Mouse (Mus musculus) liver, postnatal 0 days (tissue): ENCODE data around the gene Mrps21. TPM values are rescaled to one million over a fixed set of nuclear protein-coding genes. Genes with fewer than 3 reads are reported as not detected.
"Not testable (repeated sequence)": the region's sequence is repeated elsewhere in the genome, so short reads cannot be mapped to it uniquely, and the experiment has no call there.

Experiments
- ATAC-seq: fragments of 200-750 bp; cut with Nextera tagmentation; 2 replicates; pipeline ENCODE4 v1.8.0; 2017; ENCODE audit warnings: mild to moderate bottlenecking, moderate library complexity
- DNase-seq: peaks from one replicate; pipeline ENCODE4 v3.0.0-alpha.2; 2016
- H3K27ac ChIP-seq: fragments of 300-500 bp; sonication (generic); 2 replicates; pipeline ENCODE4 v1.5.1; 2014; ENCODE audit warnings: antibody characterized with exemption, moderate library complexity, mild to moderate bottlenecking, low read depth
- H3K27me3 ChIP-seq: fragments of 300-500 bp; sonication (generic); 2 replicates; pipeline ENCODE4 v1.6.1; 2014; ENCODE audit warnings: low read length, control low read depth, mixed read lengths; ENCODE audit not compliant: insufficient read depth
- H3K36me3 ChIP-seq: fragments of 300-500 bp; sonication (generic); replicated peaks from 2 replicates; pipeline ENCODE4 v1.6.1; 2014; ENCODE audit warnings: mild to moderate bottlenecking, control low read depth, low read length, moderate library complexity, mixed read lengths; ENCODE audit not compliant: insufficient read depth
- H3K4me1 ChIP-seq: fragments of 300-500 bp; sonication (generic); 2 replicates; pipeline ENCODE4 v1.6.1; 2014; ENCODE audit warnings: antibody characterized with exemption, mild to moderate bottlenecking, control low read depth; ENCODE audit not compliant: insufficient read depth
- H3K4me2 ChIP-seq: fragments of 300-500 bp; sonication (generic); 2 replicates; pipeline ENCODE4 v1.6.1; 2014; ENCODE audit warnings: low read depth, mild to moderate bottlenecking, low read length, moderate library complexity, mixed read lengths
- H3K4me3 ChIP-seq: fragments of 300-500 bp; sonication (generic); 2 replicates; pipeline ENCODE4 v1.5.1; 2014; ENCODE audit warnings: low read depth, low read length
- H3K9ac ChIP-seq: fragments of 300-500 bp; sonication (generic); replicated peaks from 2 replicates; pipeline ENCODE4 v1.6.1; 2014; ENCODE audit warnings: mild to moderate bottlenecking, moderate library complexity
- H3K9me3 ChIP-seq: fragments of 300-500 bp; sonication (generic); 2 replicates; pipeline ENCODE4 v1.6.1; 2016; ENCODE audit warnings: mild to moderate bottlenecking, control low read depth, low read length, mixed read lengths
- CTCF ChIP-seq: sonication (generic); IDR thresholded peaks from 2 replicates; pipeline ENCODE4 v1.5.1; 2016; ENCODE audit warnings: antibody characterized with exemption, low read depth
- EP300 ChIP-seq: IDR thresholded peaks from 2 replicates; pipeline ENCODE4 v1.6.1; 2016; ENCODE audit warnings: antibody characterized with exemption, low read depth, mild to moderate bottlenecking
- WGBS: fragments of 180-500 bp; shearing (Covaris S2); extraction: QIAGEN DNeasy Blood & Tissue Kit; methylation state at CpG from one replicate; pipeline ENCODE4 v1.1.7; 2014; ENCODE audit not compliant: insufficient replicate concordance; 5-methylcytosine and 5-hydroxymethylcytosine counted together
- polyA plus RNA-seq: library from polyadenylated mRNA; unstranded; fragments of >200 nt; fragmentation: Nextera tagmentation; extraction: Ambion mirVana; gene quantifications from 2 replicates; pipeline ENCODE4 v1.2.1, GENCODE M21; 2015

Gene Mrps21
- polyA plus RNA-seq, 1 experiment from 2014 or later, result 157 TPM

DNA sequence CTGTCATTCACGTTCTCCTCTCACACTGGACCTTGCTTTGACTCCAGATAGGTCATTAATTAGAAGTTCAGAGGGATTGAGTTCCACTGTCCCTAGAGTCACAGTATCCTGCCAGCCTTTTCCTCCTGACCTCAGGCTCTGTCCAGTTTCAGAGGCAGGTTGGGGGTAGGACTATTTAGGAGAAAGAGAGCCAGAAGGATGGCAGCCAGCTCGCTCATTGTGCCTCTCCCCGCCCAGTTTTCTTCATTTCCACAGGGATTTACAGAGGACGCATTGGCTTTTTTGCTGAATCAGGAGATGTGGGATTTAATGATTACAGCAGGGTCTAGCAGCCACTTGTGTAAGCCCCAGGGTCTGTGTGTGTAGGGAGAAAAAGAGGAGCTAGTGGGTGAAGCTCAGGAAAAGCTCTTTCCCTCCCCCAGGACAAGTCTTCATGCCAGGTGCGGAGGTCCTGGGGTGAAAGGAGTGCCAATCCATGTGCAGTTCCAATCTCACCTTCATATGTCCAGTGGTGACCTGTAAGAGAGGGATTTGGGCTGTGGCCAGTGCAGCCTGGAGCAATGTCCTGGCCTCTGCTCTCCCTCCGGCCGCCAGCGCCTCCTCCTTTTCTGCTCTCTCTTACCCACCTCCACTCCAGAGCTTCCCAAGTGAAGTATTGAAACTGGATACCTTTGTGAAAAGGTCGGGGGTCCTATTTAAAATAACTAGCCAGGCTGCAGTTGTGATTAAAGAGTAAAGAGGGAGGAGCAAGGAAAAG is 30.5 kb upstream of the Mrps21 start:
- peaks cover 27% of the 10 kb centered on the region for H3K4me1 ChIP-seq
- H3K27ac ChIP-seq, result peak overlapping the region; percentile 45
- H3K9me3 ChIP-seq, result no peaks in the 10 kb centered on the region
- H3K4me2 ChIP-seq, result no peak overlapping the region
- ATAC-seq (no peak), DNase-seq (no peak)
- H3K27me3 ChIP-seq, result peaks cover 30% of the 10 kb centered on the region
- 65% methylated on average over 9 of the region's 9 CpGs for whole genome bisulfite sequencing
- 0 out of 2 replicates have a peak, but pooled peaks cover 4% of the 10 kb centered on the region for H3K36me3 ChIP-seq
- TF ChIP-seq EP300, result no peak
- no peak for TF ChIP-seq CTCF
- H3K4me3 ChIP-seq, result no peak overlapping the region
- H3K9ac ChIP-seq, result no peak overlapping the region; the same call in 1 of the 2 replicates

DNA sequence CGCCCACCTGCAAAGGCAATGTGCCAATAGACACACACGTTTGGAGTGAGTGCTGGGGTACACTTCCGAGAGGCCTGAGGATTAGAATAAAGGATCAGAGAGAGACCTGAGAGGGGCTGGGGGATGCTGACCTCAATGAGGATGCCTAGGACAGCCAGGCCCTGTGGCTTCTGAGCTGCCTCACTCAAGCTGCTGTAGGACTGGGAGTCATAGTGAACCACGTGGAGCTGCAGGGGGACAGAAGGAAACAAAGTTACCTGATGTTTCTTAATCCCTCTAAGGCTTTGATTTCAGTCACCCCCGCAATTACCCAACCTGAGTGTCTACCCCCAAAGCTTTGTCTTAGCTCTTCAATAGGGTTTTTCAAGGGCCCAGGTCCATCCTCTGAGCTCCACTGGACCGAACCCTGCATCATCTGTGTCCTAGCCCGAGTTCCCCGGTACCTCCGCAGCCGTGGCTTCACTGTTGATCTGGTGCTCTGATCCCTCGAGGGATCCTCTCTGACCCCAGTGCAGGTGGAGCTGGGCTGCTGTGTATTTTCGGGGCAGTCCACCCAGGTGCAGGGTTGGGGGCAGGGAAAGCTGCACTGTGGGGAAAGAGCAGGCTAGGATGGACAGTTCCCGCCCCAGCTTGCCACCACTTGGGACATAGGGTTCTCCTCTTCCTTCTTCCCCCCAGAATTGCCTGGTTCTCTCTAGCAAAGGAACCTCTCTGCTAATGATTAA is 28.6 kb upstream of the Mrps21 start:
- TF ChIP-seq CTCF, result no peak
- 59% methylated on average over 13 of the region's 13 CpGs for WGBS

DNA sequence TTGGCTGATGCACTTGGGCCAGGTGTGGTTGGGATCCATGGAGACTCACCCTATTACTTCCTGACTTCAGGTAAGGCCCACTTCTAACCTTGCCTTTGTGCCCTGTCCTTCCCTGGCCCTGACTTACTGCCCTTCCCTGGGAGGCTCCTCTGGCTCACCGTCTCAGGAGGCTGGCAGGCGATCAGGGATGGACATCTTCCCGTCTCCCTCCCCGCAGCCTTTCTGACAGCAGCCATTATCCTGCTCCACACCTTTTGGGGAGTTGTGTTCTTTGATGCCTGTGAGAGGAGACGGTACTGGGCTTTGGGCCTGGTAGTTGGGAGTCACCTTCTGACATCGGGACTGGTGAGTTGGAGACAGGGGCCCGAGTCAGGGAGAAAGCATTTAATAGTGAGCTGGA is 24.2 kb upstream of the Mrps21 start:
- not testable (repeated sequence) for H3K4me3 ChIP-seq, H3K27me3 ChIP-seq, H3K9me3 ChIP-seq, H3K4me2 ChIP-seq, H3K27ac ChIP-seq, DNase-seq, ATAC-seq, H3K36me3 ChIP-seq, H3K9ac ChIP-seq
- peaks cover 29% of the 10 kb centered on the region for H3K4me1 ChIP-seq
- WGBS, result 86% methylated on average over 7 of the region's 7 CpGs

More for the DNA sequence above, 28.6 kb upstream of the Mrps21 start:
- Histone ChIP-seq H3K9me3 (no peaks in the 10 kb centered on the region), H3K36me3 (0 out of 2 replicates have a peak, but pooled peaks cover 4% of the 10 kb centered on the region), H3K27me3 (peaks cover 19% of the 10 kb centered on the region), H3K4me1 (peaks cover 21% of the 10 kb centered on the region), H3K9ac (no peak overlapping the region), H3K27ac (no peak overlapping the region), H3K4me2 (no peak overlapping the region), H3K4me3 (no peak overlapping the region)
- DNase-seq (no peak), ATAC-seq (no peak)

DNA sequence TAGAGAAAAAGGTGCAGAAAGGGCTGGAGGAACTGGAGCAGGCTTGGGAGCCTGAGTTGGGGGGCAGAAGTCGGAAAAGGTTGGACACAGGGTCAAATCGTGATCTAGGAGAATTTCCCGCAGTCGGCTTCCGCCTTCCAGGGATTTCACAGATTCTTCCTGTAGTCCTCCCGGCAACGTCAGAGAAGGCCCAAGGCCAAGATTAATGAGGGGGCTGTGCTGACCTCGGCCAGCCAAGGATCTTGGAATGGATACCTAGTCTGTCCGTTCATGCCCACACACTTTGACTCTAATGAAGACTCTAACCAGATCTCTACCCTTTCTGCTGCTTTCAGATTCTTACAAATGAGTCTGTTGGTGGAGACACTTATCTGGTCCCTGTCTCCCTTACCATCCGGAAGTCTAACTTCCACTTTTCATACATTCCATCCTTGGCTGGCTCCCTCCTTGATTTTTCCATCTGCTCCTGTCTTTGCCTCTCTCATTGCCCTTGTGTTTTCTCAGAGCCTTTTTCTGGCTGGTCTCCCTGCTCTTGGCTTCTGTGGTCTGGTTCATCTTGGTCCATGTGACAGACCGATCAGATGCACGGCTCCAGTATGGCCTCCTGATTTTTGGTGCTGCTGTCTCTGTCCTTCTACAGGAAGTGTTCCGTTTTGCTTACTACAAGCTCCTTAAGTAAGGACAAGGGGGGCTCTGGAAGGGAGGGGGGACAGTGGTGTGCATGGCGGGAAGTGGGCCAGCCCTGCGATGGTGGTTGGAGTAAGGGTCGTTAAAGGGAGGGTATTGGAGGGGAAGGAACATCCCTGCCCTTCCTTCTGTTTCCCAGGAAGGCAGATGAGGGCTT is 23.2 kb upstream of the Mrps21 start:
- no peak for ATAC-seq
- peak overlapping the region; percentile 77 for H3K27ac ChIP-seq
- peak overlapping the region; percentile 94 for H3K4me2 ChIP-seq
- DNase-seq, result peak; percentile 47
- H3K36me3 ChIP-seq, result 0 out of 2 replicates have a peak, but pooled peaks cover 4% of the 10 kb centered on the region
- no peaks in the 10 kb centered on the region for H3K9me3 ChIP-seq
- TF ChIP-seq EP300 (no peak), CTCF (no peak)
- peak overlapping the region; percentile 85 for H3K9ac ChIP-seq
- 8% methylated on average over 16 of the region's 16 CpGs for WGBS
- no peaks in the 10 kb centered on the region for H3K27me3 ChIP-seq
- H3K4me1 ChIP-seq, result peaks cover 32% of the 10 kb centered on the region
- H3K4me3 ChIP-seq, result peak overlapping the region; percentile 75

DNA sequence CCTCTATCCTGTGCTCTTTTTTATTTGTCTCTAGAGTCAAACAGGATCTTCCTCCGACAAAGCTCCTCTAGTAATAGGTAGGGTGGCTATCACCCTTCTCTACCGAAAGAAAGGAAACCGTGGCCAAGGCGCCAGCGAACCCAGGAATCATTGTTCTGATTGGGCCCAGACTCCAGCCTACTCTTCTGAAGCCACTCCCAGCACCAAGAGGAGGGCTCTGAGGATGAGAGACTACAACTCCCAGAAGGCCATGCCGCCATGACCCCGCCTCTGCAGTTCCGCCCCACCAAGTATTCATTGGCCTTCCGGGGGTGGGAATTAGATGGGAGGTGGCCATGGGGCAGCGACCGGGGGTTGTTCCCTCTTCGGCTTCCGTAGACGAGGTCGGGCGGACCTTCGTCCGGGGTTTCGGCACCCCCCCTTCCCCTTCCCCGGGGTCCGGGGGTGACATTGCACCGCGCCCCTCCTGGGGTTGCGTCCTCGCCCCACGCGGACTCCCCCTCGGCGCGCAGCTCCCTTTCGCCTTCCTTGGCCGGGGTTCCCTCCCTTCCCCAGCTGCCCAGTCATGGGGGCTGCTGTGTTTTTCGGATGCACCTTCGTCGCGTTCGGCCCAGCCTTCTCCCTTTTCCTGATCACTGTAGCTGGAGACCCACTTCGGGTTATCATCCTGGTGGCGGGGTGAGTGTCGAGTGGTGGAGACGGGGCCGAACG is 22.4 kb upstream of the Mrps21 start, which contains the start of gene Aph1a:
Gene Aph1a, plus strand, starts transcription at position 364 of the 711 bp plus-strand sequence.
- not testable (repeated sequence) for H3K9me3 ChIP-seq, H3K27me3 ChIP-seq, H3K36me3 ChIP-seq
- peak within 1 kb of the TSS; percentile 77 for H3K27ac ChIP-seq
- peak within 1 kb of the TSS; percentile 85 for H3K9ac ChIP-seq
- DNase-seq (peak; percentile 95), ATAC-seq (peak; percentile 99)
- peak within 1 kb of the TSS; percentile 94 for H3K4me2 ChIP-seq
- peak within 1 kb of the TSS; percentile 75 for H3K4me3 ChIP-seq
- under 1% methylated on average over 24 of the region's 43 CpGs for WGBS
- peak; percentile 56; the same call in 1 of the 2 replicates for TF ChIP-seq EP300
- peaks cover 32% of the 10 kb centered on the region for H3K4me1 ChIP-seq
